Mouse (Mus musculus) Muller cell, postnatal 12 days (primary cell): ENCODE measurements around the gene 1700020A23Rik.
A peak's percentile ranks its signal among the peaks of the same experiment; 100 is the strongest.

Experiments
- DNase-seq: peaks from one replicate; pipeline ENCODE4 v3.0.0-alpha.2; 2015; ENCODE audit errors: inconsistent ontology term

1700020A23Rik gene

DNA sequence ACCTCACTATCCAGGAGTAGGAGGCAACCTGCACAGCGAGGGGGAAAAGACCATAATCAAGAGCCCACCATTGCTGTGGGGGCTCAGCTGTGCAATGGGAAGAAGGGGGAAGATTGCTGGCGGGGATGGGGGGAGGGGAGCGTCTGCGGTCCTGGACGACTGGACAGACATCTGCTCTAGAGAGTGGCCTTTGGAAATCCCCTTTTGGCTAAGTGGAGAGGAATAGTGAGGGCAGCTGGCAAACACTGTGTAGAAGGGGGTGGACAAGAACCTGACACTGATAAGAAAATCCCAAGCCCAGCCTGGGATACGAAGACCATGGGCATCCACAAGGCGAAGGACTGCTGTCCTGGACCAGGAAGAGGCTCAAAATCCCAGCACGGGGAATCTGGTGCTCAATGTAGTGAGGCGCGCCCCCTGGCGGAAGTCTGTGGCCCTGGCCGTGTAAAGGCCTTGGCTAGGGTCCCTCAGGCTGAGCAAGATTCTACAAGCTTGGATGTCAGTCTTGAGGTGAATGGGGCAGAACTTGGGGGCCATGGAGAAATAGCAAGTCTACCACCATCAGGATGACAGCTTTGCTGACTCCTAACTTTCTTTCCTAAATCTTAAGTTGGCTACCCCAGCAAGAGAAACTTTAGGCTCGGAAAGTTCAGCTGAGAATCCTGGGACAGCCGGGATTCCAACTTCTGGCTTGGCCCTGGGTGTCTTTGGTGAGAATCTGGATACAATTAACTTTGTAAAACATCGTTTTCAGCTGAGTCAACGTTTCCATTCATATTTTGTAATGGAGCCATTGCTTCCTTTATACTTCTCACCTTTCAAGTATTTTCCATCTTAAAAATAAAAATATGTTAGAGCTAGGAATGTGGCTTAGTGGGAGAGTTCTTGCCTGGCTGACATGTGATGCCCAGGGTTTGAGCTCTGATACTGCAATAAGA lies 6.8 kb downstream of the 1700020A23Rik start:
- peak; percentile 79 for DNase-seq

DNA sequence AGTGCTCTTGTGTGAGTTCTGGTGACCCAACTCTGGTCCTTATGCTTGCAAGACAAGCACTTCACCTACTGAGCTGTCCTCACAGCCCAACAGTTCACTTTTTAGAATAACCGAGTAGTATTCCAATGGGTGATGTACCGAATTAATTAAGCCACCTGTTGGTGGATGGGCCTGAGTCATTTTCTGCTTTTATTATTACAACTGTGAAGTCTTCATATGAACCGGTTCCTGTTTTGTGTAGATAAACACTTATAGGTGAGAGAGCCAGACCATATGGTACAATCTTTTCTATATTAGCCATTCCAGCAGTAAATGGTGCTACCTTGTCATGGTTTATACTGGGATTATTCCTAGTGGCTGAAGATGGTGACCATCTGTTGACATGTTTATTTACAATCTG lies 7.7 kb downstream of the 1700020A23Rik start:
- DNase-seq: no peak

DNA sequence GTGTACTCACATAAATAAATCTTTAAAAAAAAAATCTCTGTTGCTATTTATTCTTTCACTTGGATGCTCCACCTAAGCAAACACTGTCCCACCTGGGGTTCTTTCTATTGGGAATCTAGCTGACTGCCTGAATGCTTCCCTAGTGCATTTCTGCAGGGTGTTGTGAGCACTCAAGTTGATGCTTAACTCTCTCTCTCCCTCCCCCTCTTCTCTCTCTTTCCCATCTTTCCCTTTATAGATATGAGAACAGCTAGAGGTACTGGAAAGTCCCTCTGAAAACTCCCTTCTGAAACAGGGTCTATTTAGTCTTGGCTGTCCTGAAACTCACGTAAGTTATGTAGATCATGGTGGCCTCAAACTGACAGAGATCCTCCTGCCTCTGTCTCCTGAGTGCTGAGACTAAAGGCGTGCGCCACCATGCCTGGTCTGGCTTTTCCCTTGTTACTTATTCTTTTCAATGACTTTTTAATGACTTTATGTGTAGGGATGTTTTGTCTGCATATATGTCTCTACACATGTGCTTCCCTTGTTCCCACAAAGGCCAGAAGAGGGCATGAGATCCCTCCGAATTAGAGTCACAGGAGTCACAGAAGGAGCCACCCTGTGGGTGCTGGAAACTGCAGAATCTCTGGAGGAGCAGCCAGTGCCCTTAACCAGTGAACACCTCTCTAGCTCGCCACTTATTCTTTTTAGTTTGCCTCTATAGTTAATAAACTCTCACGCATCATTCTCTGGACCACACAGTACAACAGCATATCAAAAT lies 9.2 kb downstream of the 1700020A23Rik start:
- no peak for DNase-seq

DNA sequence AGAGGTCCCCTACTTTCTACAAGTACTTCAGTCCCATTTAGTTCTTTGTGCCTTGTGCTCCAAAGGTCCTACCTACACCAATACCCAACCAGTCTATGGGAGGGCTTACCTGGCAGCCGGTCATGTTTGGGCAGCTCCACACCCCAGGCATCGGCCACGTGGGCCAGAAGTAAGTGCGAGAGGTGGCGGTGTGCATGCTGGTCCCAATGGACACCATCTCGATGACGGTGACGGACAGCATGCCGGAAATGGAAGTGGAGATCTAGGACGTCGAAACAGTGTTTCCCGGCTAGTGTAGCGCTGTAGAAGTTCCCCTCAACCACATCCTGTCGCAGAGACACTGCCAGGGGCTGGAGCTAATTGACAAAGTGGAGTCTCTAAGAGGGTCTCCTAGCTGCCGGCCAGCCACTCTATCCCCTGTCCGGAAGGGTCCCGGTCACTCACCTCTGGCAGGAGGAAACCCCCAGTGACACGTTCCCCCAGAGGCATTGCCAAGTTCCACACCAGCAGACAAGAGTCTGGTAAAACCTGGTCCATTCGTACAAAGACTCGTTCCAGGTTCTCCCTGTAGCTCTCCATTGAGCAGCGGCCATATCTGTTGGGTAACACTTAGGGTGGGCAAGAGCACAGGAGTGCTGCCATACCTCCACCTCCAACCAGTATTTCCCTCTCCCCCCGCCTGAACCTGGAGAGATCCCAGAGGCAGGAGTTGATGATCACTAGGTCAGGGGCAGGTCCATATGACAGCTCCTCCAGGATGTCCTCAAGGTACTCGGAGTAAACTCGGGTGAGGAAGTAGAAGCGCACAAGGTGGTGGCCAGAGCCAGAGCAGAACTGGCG lies 16.9 kb downstream of the 1700020A23Rik start:
- DNase-seq: no peak

DNA sequence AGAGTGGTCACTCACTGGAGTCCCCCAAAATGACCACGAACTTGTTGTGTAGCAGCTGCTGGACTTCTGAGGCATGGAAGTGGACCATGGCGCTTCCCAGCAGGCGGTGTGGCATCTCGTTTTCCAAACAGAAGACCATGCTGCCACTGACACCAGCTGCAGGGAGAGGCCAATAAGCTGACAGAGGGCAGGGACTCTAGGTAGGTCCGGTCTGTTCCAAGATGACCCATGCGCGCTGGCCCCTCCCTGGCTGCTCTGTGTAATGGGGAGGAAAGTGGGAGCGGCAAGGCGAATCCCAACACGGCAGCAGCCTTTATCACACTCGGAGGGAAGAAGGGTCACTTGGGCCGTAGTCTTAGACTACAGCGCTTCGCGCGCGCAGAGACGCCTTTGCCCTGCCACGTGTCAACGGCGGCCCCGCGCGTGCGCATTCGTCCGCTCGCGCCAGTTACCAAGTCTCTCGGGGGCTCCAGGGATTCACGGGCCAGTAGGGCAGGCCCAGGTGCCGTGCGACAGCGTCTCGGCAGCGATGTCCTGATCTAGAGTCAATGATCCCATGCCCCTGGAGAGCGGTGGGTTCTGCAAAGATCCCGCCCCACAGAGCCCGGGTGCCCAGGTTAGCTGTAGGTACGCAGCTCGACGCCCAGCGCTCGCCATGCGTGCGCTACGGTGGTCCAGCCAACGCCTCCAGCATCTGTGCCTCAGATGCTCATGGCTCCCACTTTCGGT lies 18.5 kb downstream of the 1700020A23Rik start:
- peak; percentile 80 for DNase-seq

DNA sequence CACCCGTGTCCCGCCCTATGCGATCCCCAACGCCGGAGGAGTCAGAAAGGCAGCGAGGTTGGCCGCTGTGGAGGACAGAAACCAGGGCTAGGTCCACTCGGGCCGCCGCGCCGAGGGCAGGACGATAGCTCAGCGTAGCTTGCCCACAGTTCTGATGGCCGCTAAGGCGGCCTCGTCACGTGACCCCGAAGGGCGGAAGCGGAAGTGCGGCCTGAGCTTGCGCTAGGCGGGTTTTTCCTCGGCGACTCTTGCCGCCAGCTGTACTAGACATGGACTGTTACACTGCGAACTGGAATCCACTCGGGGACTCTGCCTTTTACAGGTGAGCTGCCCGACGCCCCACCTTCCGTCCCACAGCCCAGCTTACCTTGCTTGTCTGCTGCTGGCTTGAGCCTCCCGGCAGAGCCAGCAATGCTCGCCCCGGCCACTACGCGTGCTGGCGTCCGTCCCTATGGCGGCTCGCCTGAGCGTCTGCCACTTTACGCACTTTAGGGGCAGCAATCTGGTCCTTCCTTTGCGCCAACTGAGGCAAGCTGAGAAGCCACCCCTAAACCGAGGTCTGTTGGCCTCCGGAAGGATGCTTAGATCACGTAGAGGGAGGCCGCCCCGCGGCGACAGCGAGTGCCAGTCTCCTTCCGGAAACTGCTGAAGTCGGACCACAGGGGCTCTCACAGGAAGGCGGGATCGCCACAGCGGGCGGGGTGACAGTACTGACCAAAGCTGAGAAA lies 19.2 kb downstream of the 1700020A23Rik start, which contains the start of the genes Vps16 and Pced1a:
Vps16 (plus strand) TSS at position 214 of the 728 bp plus-strand sequence.
Pced1a (minus strand) TSS at position 576 of the 728 bp plus-strand sequence.
- DNase-seq: peak; percentile 93

DNA sequence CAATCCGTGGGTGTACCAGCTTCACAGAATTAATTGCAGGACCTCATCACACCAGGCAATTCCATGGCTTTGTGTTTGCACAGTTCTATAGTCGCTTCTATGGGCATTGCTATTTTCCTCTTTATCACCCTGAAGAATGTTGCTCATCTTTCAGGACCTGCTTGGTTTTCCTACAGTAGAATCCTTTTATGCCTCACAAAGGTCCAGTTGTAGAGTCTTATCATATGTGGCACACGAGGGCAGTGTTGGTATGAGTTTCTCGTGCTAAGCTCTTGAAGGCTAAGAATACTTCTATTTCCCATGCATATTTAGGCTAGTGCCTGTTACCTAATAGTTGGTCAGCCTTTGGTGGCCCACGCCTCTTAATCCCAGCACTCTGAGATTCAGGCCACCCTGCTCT lies 20.1 kb downstream of the 1700020A23Rik start:
- peak; percentile 31 for DNase-seq

DNA sequence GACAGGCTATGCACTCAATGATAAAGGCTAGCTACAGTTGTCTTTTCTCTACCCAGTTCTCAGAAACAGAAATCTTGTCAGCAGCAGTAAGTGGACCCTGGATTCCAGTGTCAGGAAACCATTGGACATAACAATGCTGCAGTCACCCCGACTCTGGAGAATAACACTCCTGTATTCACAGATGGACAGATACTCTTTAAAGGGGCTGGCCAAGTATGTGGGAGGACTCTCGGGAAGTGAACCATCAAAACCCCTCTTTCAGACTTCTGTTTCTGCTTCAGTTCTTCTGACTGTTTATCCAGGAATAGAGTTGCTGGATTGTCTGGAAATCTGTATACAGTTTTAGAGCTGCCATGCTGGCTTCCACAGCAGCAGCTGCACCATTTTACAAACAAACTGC lies 24.8 kb downstream of the 1700020A23Rik start:
- DNase-seq: no peak

DNA sequence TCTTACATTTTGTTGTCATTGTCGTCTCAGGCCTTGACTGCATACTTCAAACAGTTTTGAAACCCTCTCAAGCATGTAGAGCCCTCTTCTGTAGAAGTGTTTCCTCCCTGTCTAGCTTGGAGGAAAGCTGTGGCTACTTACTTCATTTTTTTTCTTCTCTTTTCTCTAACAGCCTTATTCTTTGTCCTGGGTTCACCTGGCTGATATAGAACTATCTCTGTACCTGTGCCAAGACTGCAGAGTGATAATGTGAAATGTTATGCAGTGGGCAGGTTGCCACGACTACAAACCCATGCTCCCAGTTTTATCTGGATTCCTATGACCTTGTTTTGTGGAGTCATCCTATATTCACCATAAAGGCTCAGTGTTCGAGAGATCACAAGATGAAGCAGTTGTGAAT lies 25.4 kb downstream of the 1700020A23Rik start:
- DNase-seq: no peak

DNA sequence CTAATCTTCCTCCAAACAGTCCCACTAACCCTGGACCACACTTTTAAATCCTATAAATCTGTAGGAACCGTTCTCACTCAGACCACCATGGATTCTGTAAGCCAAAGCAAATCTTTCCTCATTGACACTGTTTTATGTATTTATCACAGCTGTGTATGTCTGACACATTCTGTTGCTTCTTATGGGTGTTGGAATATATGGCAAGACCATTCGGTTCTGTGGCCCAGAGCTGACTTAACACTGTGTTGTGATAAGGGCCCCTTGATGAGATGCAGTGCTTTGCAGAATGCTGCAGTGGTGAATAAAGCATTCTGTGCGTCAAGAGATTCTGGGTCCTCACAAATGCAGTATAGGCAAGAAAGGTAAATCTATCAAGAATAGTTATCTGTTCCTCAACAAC lies 27.1 kb downstream of the 1700020A23Rik start:
- DNase-seq: no peak

DNA sequence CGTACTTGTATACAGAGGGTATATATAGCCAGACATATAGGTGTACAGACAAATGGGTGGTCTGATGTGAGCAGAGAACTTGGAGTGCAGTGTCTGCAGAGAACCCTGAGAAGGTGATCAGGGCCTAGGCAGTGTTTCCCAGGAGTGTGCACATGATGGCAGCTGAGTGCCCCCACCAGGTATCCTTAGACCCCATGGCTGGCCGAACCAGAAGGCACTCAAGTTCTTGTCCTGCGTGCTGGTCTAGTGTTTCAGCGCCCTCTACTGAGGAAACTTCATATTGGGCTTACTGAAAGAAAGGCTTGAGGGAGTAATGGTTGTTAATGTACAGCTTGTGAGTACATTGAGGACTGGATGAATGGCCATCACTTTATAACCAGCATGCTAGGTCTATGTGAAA lies 28.1 kb downstream of the 1700020A23Rik start:
- no peak for DNase-seq

DNA sequence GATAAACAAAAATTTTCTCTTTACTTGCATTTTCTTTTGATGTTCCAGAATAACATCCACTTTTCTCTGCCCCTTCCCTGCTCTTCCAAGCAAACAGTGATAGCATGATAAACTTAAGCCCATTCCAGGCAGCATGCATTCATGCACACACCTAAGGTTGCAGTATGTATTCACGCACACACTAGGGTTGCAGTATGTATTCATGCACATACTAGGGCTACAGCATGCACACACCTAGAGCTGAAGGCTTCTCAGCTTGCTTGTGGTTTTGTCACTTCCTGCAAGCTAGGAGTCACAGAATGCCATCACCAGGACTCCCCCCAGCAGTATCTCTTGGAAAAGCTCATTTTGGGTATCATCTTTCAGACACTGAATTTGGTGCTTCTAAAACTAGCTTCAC lies 31.7 kb downstream of the 1700020A23Rik start:
- DNase-seq: no peak

DNA sequence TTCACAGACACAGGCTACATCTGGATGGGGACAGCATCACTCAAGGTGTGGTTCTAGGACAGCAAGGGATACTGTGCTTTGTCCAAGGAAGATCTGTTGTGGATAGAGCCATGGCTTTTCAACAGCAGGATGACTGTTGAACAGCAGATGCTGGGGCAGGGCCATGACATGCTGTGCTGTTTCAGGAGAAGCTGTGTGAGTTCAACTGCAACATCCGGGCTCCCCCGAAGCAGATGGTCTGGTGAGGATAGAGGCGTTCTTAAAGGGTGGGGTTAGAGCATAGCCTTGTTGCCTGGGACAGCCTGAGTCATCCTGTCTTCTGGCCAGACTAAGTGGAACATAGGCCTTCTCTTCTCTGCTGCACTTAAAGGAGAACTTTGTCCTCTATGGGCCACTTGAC lies 33.8 kb downstream of the 1700020A23Rik start:
- no peak for DNase-seq

DNA sequence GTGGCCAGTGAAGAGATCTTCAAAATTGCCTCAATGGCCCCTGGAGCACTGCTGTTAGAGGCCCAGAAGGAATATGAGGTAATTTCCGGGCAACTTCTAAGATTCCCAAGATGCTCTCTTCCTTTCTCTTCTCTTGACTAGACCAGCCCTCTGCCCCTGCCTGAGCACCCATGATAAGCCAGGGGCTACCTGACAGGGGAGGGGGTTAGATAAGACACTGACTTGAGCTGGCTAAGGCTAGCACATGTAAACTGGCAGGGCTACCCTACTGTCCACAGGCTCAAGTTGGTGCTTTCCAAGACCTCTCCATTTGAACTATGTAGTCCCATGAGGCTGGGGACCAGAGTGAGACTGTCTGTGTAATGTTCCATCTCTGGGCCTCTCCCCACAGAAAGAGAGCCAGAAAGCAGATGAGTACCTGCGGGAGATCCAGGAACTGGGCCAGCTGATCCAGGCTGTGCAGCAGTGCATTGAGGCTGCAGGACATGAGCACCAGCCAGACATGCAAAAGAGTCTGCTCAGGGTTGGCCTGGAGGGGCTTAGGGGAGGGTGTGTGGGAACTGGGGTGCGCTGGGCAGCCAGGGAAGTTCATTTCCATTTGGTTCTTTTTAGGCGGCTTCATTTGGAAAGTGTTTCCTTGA lies 34.9 kb downstream of the 1700020A23Rik start:
- no peak for DNase-seq

DNA sequence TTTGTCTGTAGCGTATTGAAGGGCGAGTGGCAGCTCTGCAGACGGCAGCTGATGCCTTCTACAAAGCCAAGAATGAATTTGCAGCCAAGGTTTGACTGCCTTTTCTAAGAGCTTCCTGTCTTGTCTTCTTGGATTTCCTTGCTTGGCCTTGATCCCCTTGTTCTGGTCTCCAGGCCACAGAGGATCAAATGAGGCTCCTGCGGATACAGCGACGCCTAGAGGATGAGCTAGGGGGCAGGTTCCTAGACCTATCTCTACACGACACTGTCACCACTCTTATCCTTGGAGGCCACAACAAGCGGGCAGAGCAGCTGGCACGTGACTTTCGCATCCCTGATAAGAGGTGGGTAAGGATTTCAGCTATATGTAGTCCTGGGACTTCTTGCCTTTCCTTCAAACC lies 37.1 kb downstream of the 1700020A23Rik start:
- no peak for DNase-seq

DNA sequence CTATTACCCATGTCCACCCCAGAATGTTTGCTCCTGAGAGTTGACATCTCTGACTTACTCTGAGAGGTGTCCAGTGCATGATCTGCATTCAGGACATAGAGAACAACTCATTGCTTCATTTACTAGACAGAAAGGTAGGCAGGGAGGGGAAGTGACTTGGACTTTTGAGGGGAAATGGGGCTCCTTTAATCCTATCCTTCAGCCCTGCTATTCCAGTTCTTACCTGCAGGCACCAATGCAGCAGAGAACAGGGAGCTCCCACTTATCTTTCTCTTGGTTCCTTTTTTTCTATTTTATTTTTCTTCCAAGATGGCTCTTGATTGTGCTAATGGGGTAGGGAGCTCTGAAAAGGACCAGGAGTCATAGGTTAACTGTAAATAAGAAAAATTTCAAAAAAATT lies 43.4 kb downstream of the 1700020A23Rik start:
- DNase-seq: no peak

DNA sequence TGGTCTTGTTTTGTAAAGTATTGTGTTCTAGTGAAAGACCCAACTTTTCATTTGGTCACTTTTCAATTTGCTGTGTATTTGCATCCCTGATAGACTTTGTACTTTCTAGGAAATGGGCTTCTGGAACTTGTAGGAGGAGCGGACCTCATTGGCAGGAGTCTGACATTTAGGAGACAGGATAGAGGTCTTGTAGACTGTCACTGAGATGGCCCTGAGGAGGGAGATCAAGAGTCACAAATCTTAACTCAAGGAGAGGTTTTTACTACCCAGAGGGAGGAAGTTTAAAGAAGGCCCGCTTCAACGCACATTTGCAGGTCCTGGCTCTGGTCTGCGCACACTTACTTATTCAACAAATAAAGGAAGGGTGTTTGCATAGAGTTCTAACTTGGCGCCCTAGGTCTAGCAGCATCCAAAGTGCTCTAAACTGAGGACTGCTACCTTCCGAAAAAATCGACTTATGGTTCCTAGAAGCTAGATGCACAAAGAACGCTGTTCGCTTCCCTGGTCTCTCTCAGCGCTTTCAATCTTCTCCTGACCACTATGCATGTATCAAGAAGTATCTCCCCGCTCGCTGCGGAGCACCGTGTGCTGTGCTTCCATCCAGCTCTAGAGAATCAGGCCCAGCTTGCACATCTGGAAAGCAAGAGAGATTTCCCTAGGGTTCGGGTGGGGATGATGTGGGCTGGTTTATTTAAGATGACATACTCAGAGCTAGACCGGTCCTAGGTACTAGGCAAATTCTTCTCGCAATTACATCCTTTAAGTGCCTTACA lies 44.1 kb downstream of the 1700020A23Rik start:
- peak; percentile 52 for DNase-seq

DNA sequence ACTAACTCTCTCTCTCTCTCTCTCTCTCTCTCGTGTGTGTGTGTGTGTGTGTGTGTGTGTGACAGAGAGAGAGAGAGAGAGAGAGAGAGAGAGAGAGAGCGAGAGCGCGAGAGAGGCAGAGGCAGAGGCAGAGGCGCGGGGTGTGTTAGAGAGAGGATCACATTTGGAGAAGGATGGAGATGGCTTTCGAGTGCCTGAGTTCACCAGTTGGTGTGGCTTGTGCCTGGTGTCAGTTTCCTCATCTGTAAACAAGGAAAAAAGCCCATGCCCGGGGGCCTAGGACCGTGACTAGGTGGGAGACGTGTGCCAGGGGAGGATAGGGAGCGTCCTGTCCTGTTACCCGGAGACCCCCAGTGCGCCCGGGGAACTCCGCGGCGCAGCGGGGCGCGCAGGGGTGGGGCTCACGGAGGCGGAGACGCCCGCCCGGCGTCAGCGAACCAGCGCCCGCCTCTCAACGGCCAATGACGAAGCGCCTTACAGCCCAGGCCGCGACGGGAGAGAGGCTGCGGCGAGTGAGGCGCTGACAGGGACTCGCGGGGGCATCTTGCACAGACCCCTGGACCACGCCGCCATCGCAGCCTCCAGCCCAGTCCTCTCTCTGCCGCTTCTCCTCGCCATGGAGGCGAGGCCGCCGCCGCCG lies 44.9 kb downstream of the 1700020A23Rik start, which contains the start of gene Ptpra:
Ptpra (plus strand) TSS at position 485 of the 640 bp plus-strand sequence.
- peak; percentile 92 for DNase-seq

DNA sequence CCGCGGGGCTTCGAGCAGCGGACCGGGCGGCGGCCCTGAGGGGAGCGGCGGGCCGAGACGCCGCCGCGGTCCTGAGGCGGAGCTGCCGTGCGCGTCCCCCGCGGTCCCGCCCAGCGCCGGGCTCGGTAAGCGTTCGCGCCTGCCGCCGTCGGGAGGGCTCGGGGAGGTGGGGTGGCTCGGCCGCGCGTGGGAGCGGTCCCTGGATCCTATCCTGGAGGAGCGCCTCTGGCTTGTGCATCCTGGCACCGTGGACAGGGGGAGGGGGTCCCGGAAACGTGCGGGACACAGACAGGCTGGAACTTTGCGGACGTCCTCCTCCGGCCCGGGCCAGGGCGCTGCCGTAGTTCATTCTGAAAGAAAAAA lies 45.4 kb downstream of the 1700020A23Rik start:
- DNase-seq: peak; percentile 86
